Mouse (Mus musculus): ENCODE data around the gene Cx3cr1.

The Cx3cr1 gene

GRCm38 (mm10) chr9:120001945-120002725, 67.5 kb downstream of the Cx3cr1 start:
- in situ Hi-C loops (cut with MboI; ENCODE audit: low sequenced_read_pairs), result no loop called here

GRCm38 (mm10) chr9:120000761-120001160, 68.9 kb downstream of the Cx3cr1 start:
- in situ Hi-C loops (cut with MboI; ENCODE audit: low sequenced_read_pairs), result no loop called here

GRCm38 (mm10) chr9:119999636-120000035, 70.0 kb downstream of the Cx3cr1 start:
- in situ Hi-C loops (cut with MboI; ENCODE audit: low sequenced_read_pairs), result no loop called here

- in situ Hi-C loops (cut with MboI; ENCODE audit: low sequenced_read_pairs), result no loop called here
Measured at GRCm38 (mm10) chr9:119998776-119999175, 70.9 kb downstream of the Cx3cr1 start.

GRCm38 (mm10) chr9:119996080-119996479, 73.6 kb downstream of the Cx3cr1 start:
- in situ Hi-C loops (cut with MboI; ENCODE audit: low sequenced_read_pairs), result no loop called here

GRCm38 (mm10) chr9:119994207-119994606, 75.5 kb downstream of the Cx3cr1 start:
- in situ Hi-C loops (cut with MboI; ENCODE audit: low sequenced_read_pairs), result no loop called here

GRCm38 (mm10) chr9:119993092-119993844, 76.4 kb downstream of the Cx3cr1 start:
- in situ Hi-C loops (cut with MboI; ENCODE audit: low sequenced_read_pairs), result no loop called here

DNA sequence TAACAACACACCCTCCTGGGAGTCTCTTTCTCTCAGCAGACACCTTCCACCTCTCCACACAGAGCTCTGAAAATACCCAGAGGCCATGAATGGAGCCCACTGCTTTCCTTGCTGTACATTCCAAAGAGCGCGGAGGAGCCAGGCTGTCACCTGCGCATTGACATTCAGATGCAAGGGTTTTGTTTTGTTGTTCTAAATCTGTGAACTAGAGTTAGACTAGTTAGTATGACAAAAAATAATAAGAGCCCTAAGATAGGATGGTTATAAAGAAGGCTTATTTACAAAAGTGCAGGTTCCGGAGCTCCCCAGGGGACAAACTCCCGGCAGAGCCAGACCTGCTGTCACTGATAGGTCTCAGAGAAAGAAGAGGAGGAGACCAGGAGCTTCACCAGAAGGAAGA, 78.4 kb downstream of the Cx3cr1 start:
- in situ Hi-C loops (cut with MboI; ENCODE audit: low sequenced_read_pairs), result no loop called here

- in situ Hi-C loops (cut with MboI; ENCODE audit: low sequenced_read_pairs), result no loop called here
Measured at GRCm38 (mm10) chr9:119988304-119988703, 81.4 kb downstream of the Cx3cr1 start.

- in situ Hi-C loops (cut with MboI; ENCODE audit: low sequenced_read_pairs), result no loop called here
Measured at GRCm38 (mm10) chr9:119985881-119986574, 83.7 kb downstream of the Cx3cr1 start.

GRCm38 (mm10) chr9:119984536-119985011, 85.1 kb downstream of the Cx3cr1 start, which contains the start of gene Csrnp1:
Gene Csrnp1 (minus strand): TSS chr9:119984658.
- in situ Hi-C loops (cut with MboI; ENCODE audit: low sequenced_read_pairs), result no loop called here

DNA sequence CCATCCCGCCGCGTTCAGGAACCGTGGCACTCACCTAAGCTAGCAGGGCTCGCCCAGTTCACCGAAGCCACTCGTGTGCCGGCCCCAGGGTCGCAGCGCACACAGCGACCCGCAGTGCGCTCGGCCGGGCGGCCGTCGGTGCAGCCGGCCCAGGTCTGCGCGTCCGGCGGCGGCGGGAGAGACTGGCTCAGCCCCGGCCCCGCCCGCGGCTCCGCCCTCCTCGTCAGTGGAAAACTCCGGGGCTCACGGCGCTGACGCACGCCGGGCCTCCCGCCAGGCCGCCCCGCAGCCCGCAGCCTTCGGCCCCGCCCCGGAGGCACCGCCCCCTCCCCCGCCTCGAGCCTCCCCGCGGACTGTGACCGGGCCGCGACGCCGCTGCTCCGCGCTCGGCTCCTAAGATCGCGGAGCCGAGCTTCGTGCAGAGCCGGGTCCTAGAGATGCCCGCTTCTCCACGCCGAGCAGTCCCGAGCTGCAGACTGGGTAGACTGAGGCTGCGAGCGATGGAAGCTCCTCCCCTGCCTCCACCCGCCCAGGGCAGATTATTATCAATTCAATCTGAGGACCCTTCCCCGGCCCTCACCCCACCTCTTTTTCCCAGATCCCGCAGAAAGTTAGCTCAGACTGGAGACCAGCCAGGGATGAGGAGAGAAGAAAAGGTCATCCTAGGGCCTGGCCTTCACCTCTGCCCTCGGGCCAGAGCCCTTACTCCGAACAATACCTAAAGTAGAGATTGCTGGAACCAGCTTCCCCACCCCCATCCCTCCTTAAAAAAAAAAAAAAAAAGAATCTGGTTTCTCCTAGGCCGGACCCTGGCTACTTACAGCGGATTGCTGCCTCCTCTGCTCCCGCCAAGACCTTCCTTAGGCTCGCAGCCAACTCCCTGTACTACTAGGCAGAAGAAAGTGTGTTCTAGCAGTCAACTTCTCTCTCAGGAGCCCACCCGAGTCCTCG, 85.8 kb downstream of the Cx3cr1 start:
- in situ Hi-C loops (cut with MboI; ENCODE audit: low sequenced_read_pairs), result no loop called here

DNA sequence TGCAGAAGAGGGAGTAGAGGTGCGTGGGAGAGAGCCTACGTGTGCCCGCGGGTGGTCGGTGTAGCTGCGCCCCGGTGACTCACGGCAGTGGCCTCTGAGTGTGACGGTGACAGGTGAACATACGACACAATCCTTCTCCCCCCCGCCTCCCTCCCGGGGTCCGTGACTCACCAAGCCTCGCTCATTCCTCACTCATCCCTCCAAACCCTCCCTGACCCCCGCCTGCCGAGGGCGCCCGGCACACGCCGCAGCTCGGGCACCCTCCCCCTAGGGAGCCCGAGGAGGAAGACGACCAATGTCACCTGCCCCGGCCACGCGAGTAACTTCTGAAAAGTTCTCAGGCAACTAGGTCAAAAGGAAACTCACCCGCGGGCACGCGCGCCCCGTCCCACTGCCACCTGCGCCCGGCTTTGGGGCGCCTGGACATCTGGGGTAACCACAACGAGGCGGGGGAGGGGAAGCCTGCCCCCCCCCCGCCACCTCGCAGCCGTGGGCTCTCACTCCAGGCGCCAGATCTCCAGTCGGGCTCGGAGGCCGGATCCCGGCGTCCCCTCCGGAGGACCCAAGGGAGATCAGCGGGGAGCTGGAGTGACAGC, 86.6 kb downstream of the Cx3cr1 start:
- in situ Hi-C loops (cut with MboI; ENCODE audit: low sequenced_read_pairs), result no loop called here

DNA sequence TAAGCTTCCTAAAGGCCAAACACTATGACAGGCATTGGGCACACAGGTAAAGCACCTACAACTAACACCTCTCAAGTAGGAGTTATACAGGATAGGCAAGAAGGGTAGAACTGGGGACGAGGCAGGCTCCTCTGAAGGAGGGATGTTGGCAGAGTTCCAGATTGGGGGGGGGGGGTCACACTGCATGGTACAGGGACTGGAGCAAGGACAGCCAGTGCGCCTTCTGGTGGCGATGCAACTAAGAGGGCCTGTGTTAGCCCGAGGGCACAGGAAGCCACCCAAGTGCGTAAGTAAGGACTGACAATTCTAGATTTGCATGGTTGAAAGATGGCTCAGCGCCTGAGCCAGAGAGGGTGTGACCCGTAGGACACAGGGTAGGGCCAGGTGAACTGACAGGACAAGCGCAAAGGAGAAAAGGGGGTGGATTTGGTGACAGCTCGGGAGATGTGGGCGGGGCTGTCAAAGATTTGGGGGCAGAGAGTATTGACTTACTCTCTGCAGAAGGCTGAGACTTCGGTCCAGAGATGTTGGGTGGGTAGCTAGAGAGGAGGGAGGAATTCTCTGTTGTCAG, 87.4 kb downstream of the Cx3cr1 start:
- in situ Hi-C loops (cut with MboI; ENCODE audit: low sequenced_read_pairs), result no loop called here

GRCm38 (mm10) chr9:119981183-119982179, 88.2 kb downstream of the Cx3cr1 start:
- in situ Hi-C loops (cut with MboI; ENCODE audit: low sequenced_read_pairs), result no loop called here

- in situ Hi-C loops (cut with MboI; ENCODE audit: low sequenced_read_pairs), result no loop called here
Measured at GRCm38 (mm10) chr9:119980770-119981182, 88.9 kb downstream of the Cx3cr1 start.

DNA sequence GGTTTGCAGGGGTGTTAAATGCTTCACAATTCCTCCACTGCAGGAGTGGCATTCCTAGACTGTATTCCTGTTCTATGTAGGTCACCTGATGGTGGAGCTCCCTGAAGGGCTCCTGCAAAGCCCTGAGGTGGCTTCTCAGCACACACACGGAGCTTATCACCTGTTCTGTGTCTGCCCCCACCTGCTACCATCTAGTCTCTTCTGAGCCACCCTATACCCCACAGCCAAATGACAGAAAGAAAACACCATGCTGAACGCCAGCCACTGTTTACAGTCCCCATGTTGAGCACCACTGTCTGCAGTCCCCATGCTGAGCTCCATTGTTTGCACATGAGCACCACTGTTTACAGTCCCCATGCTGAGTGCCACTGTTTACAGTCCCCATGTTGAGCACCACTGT, 89.9 kb downstream of the Cx3cr1 start:
- in situ Hi-C loops (cut with MboI; ENCODE audit: low sequenced_read_pairs), result no loop called here

DNA sequence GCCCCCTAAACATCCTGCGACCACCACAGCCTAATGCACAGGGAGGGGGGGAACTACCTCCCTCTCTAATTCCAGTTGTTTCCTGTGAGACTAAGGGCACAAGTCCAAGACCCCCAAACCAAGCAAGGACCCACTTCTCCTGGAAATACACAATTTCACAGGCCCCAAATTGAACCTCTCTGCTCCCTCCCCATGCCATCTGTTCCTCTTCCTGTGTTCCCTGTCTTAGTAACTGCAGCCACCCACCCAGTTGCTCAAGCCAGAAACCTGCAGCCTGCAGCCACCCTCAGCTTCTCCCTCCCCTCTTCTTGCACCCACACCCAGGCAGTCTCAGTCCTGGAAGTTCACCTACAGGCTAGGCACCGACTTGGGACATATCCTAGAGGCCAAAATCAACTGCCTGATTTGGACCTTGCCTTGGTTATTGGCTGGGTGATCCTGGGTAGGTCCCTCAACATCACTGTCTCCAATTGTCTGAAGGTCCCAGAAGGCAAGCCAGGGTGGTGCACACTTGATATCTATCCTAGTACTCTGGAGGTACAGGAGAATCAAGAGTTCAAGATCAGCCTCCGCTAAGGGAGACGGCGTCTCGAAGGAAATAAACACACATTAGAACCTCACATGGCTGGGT, 90.8 kb downstream of the Cx3cr1 start:
- in situ Hi-C loops (cut with MboI; ENCODE audit: low sequenced_read_pairs), result no loop called here
